Mouse (Mus musculus): ENCODE measurements around the gene Gprc5b.

Gene Gprc5b

GRCm38 (mm10) chr7:118949749-118950148 is 45.3 kb downstream of the Gprc5b start:
- DNase-seq (ENCODE audit: low read depth, low spot score), result no peak

GRCm38 (mm10) chr7:118948677-118949282 is 46.2 kb downstream of the Gprc5b start:
- no peak for DNase-seq (ENCODE audit: low read depth, low spot score)

GRCm38 (mm10) chr7:118947241-118947640 is 47.8 kb downstream of the Gprc5b start:
- no peak for DNase-seq (ENCODE audit: low read depth, low spot score)

GRCm38 (mm10) chr7:118944884-118945283 is 50.1 kb downstream of the Gprc5b start:
- no peak for DNase-seq (ENCODE audit: low read depth, low spot score)

GRCm38 (mm10) chr7:118943170-118943569 is 51.8 kb downstream of the Gprc5b start:
- DNase-seq (ENCODE audit: low read depth, low spot score), result no peak

GRCm38 (mm10) chr7:118942297-118942696 is 52.7 kb downstream of the Gprc5b start:
- peak; percentile 56 for DNase-seq (ENCODE audit: low read depth, low spot score)

- no peak for DNase-seq (ENCODE audit: low read depth, low spot score)
These were observed 57.3 kb downstream of the Gprc5b start for GRCm38 (mm10) chr7:118937469-118938387.

GRCm38 (mm10) chr7:118936844-118937243 is 58.2 kb downstream of the Gprc5b start:
- DNase-seq (ENCODE audit: low read depth, low spot score), result peak; percentile 27

GRCm38 (mm10) chr7:118935306-118935705 is 59.7 kb downstream of the Gprc5b start:
- DNase-seq (ENCODE audit: low read depth, low spot score), result peak; percentile 45

- peak; percentile 80 for DNase-seq (ENCODE audit: low read depth, low spot score)
These were observed 63.3 kb downstream of the Gprc5b start for GRCm38 (mm10) chr7:118931502-118932395.

- peak; percentile 90 for DNase-seq (ENCODE audit: low read depth, low spot score)
These were observed 65.3 kb downstream of the Gprc5b start for GRCm38 (mm10) chr7:118929601-118930311.

- no peak for DNase-seq (ENCODE audit: low read depth, low spot score)
These were observed 66.1 kb downstream of the Gprc5b start for GRCm38 (mm10) chr7:118928916-118929315.

- DNase-seq (ENCODE audit: low read depth, low spot score), result no peak
These were observed 66.7 kb downstream of the Gprc5b start for GRCm38 (mm10) chr7:118928316-118928715.

GRCm38 (mm10) chr7:118927279-118927678 is 67.7 kb downstream of the Gprc5b start:
- no peak for DNase-seq (ENCODE audit: low read depth, low spot score)

GRCm38 (mm10) chr7:118926516-118927260 is 68.3 kb downstream of the Gprc5b start:
- DNase-seq (ENCODE audit: low read depth, low spot score), result no peak

- DNase-seq (ENCODE audit: low read depth, low spot score), result no peak
These were observed 69.5 kb downstream of the Gprc5b start for GRCm38 (mm10) chr7:118925547-118925946.

GRCm38 (mm10) chr7:118922441-118923202 is 72.4 kb downstream of the Gprc5b start:
- peak; percentile 21 for DNase-seq (ENCODE audit: low read depth, low spot score)
